Mouse (Mus musculus): ENCODE data around the gene Dock1. TPM values are rescaled to one million over a fixed set of nuclear protein-coding genes. Genes with fewer than 3 reads are reported as not detected.

The Dock1 gene
- total and polyA plus RNA-seq, 3 experiments, result not detected

DNA sequence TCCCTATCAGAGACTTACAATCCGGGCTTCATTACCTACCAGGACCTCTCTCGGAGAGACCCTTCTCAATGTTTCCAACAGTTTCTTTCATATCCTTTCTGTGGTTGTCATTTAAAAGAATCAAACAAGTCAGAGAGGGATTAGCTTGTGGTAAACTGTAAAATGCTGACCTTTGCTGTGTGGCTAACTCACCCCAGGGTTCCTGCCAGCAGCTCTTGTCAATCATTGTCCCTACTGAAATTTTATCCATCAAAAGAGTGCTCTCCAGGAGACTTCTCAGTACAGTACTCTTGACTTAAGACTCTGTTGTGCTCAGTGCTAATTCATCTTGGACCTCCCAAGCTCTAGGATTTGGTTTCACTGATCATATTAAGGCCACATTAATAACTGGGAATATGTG is 231.5 kb downstream of the Dock1 start:
- in situ Hi-C loops (cut with MboI; ENCODE audit: low pct_ligation_motif_present, low pct_unique_long_range_greater_than_20kb, low sequenced_read_pairs) (no loop called here), dilution Hi-C loops (cut with MboI; ENCODE audit: extremely low pct_ligation_motif_present, extremely low pct_unique_long_range_greater_than_20kb, low sequenced_read_pairs) (no loop called here)
- Histone ChIP-seq H3K9ac (ENCODE audit: insufficient read depth, low read depth) (no peak overlapping the region), H3K4me2 (ENCODE audit: insufficient read depth, low read depth, poor library complexity, severe bottlenecking) (no peak overlapping the region), H3K9me3 (replicated peaks; ENCODE audit: low read length) (peaks cover 86% of the 10 kb centered on the region), H3K4me3 (replicated peaks in 1 of 3; ENCODE audit: low read depth in 2 of 3, low read length in 2 of 3, poor library complexity in 1 of 3) (no peak overlapping the region), H3K36me3 (replicated peaks in 1 of 2; ENCODE audit: control insufficient read depth in 1 of 2, insufficient read depth in 1 of 2, low read length in 1 of 2) (no peaks in the 10 kb centered on the region), H3K27me3 (replicated peaks) (no peaks in the 10 kb centered on the region), H3K4me1 (ENCODE audit: control insufficient read depth in 1 of 2, insufficient read depth in 2 of 2) (no peaks in the 10 kb centered on the region), H3K27ac (ENCODE audit: insufficient read depth, low read depth) (no peak overlapping the region), H3K79me2 (replicated peaks; ENCODE audit: control insufficient read depth, extremely low read depth, insufficient read depth, poor library complexity, severe bottlenecking) (no peaks in the 10 kb centered on the region)
- DNase-seq (ENCODE audit: extremely low read depth), result no peak
- TF ChIP-seq CHD2 (IDR thresholded peaks at IDR 0.05; ENCODE audit: low read length) (no peak), NRF1 (IDR thresholded peaks at IDR 0.05; ENCODE audit: low read depth, low read length) (no peak)

DNA sequence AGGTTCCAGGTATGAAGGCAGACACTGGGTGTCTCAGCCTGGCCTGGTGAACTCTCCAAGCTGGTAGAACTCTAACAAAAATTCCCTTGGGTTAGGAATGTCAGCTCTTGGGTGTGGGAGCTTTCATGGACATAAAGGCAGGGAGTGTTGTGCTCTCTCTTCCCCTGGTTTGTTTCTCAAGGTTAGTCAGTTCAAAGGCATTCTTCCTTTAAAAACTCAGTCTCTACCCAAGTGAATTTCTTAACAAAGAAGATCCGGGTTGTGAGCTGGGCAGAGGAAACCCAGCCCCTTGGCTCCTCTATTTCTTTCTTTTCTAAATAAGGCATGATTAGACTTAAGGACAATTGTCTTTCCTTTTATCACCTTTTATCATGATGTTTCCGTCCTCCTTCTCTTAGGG is 261.4 kb downstream of the Dock1 start:
- in situ Hi-C loops (cut with MboI; ENCODE audit: low pct_ligation_motif_present, low pct_unique_long_range_greater_than_20kb, low sequenced_read_pairs), result no loop called here
- Histone ChIP-seq H3K9ac (ENCODE audit: insufficient read depth, low read depth) (no peak overlapping the region), H3K4me2 (ENCODE audit: insufficient read depth, low read depth, poor library complexity, severe bottlenecking) (no peak overlapping the region), H3K27ac (ENCODE audit: insufficient read depth, low read depth) (no peak overlapping the region), H3K4me3 (replicated peaks in 1 of 3; ENCODE audit: low read depth in 2 of 3, low read length in 2 of 3, poor library complexity in 1 of 3) (no peak overlapping the region), H3K9me3 (replicated peaks; ENCODE audit: low read length) (peaks cover 79% of the 10 kb centered on the region), H3K4me1 (ENCODE audit: control insufficient read depth in 1 of 2, insufficient read depth in 2 of 2) (no peaks in the 10 kb centered on the region), H3K36me3 (replicated peaks in 1 of 2; ENCODE audit: control insufficient read depth in 1 of 2, insufficient read depth in 1 of 2, low read length in 1 of 2) (no peaks in the 10 kb centered on the region), H3K27me3 (replicated peaks) (no peaks in the 10 kb centered on the region), H3K79me2 (replicated peaks; ENCODE audit: control insufficient read depth, extremely low read depth, insufficient read depth, poor library complexity, severe bottlenecking) (no peaks in the 10 kb centered on the region)
- no peak for DNase-seq (ENCODE audit: extremely low read depth)
- dilution Hi-C loops (cut with MboI; ENCODE audit: extremely low pct_ligation_motif_present, extremely low pct_unique_long_range_greater_than_20kb, low sequenced_read_pairs), result no loop called here
- TF ChIP-seq IRF4 (IDR thresholded peaks at IDR 0.05; ENCODE audit: low read depth, low read length) (no peak), ELF1 (IDR thresholded peaks at IDR 0.05; ENCODE audit: low read depth, low read length) (no peak), TCF12 (IDR thresholded peaks at IDR 0.05; ENCODE audit: low read depth, low read length) (no peak), HCFC1 (IDR thresholded peaks at IDR 0.05; ENCODE audit: low read depth, low read length) (no peak), PAX5 (IDR thresholded peaks at IDR 0.05; ENCODE audit: low read length) (no peak), USF2 (conservative IDR thresholded peaks at IDR 0.05; ENCODE audit: low read depth, low read length) (no peak), GABPA (IDR thresholded peaks at IDR 0.05; ENCODE audit: insufficient replicate concordance, low read depth, low read length) (no peak), ZC3H11A (IDR thresholded peaks at IDR 0.05; ENCODE audit: low read depth, low read length) (no peak), MAFK (IDR thresholded peaks at IDR 0.05; ENCODE audit: insufficient replicate concordance, low read length) (no peak), JUN (IDR thresholded peaks at IDR 0.05; ENCODE audit: insufficient read depth, low read depth, low read length) (no peak), POLR2A (IDR thresholded peaks at IDR 0.05; ENCODE audit: low read depth, low read length) (no peak), MXI1 (IDR thresholded peaks at IDR 0.05; ENCODE audit: low read depth, low read length) (no peak), MAZ (IDR thresholded peaks at IDR 0.05; ENCODE audit: low read depth, low read length) (no peak), CHD2 (IDR thresholded peaks at IDR 0.05; ENCODE audit: low read length) (no peak), MAX (IDR thresholded peaks at IDR 0.05; ENCODE audit: low read length) (no peak), UBTF (IDR thresholded peaks at IDR 0.05; ENCODE audit: low read depth, low read length) (no peak), NRF1 (IDR thresholded peaks at IDR 0.05; ENCODE audit: low read depth, low read length) (no peak), EP300 (IDR thresholded peaks at IDR 0.05; ENCODE audit: low read length) (no peak), MEF2A (IDR thresholded peaks at IDR 0.05; ENCODE audit: borderline replicate concordance, low read depth, low read length) (no peak)

All from CH12.LX (cell line).